Mouse (Mus musculus) embryonic stem cell, embryonic (primary cell): Measurements from ENCODE around the gene Gm27021.

Experiments
- CTCF ChIA-PET, 4 experiments: fragments of 300-600 bp in 2 of 4; fragments of 350-600 bp in 2 of 4; sonication (Branson Sonifier 250); formaldehyde crosslinking; loops; one replicate each; lab custom pipeline; 2022; ENCODE audit warnings: inconsistent platforms in 2 of 4; lab: Charles Lee
- POLR2A ChIA-PET, 4 experiments: fragments of 300-600 bp in 2 of 4; fragments of 350-600 bp in 2 of 4; sonication (Branson Sonifier 250); formaldehyde crosslinking; loops; one replicate each; lab custom pipeline; 2022; ENCODE audit warnings: antibody characterized with exemption in 4 of 4, inconsistent platforms in 1 of 4; lab: Charles Lee

The Gm27021 gene

DNA sequence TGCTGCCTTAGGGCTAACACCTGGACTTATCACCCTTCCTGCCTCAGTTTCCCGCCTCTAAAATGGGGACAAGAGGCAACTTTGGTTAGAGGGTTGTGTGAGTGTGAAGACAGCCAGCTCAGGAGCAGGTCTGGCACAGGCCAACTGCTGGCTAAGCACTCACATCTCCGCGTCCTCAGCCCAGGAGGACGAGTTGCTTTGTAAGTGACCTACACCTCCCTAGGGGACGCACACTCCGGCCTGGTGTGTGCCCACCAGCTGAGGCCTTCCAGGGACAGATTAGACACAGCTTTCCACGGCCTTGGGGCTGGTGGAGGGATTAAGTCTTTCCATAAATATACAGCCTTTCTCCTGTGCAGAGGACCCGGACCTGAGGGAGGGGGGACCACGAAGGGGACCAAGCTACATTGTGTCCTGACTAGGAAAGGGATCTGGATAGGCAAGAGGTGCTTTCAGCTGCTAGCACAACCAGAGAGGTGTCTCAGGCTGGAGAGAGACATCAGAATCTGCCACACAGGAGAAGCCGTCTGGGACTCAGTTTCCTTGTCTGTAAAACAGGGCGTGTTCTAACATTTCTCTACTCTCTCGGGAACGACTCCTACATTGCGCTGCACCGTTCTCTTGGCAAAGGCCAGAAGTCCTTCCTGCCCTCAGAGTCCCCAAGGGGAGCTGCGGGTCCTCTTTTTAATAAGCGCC is 34.8 kb downstream of the Gm27021 start:
- POLR2A ChIA-PET = interaction anchor here in 3 of 4 experiments (0.5 to 3.6 kb wide), 12 partner anchors 9 to 1199 kb away, joined by 3 to 25 read pairs (median 4); no protein-coding TSS in a partner anchor
- CTCF ChIA-PET = interaction anchor here (0.6 to 2.9 kb wide), 16 partner anchors 8 to 454 kb away, joined by 3 to 15 read pairs (median 4); no protein-coding TSS in a partner anchor

DNA sequence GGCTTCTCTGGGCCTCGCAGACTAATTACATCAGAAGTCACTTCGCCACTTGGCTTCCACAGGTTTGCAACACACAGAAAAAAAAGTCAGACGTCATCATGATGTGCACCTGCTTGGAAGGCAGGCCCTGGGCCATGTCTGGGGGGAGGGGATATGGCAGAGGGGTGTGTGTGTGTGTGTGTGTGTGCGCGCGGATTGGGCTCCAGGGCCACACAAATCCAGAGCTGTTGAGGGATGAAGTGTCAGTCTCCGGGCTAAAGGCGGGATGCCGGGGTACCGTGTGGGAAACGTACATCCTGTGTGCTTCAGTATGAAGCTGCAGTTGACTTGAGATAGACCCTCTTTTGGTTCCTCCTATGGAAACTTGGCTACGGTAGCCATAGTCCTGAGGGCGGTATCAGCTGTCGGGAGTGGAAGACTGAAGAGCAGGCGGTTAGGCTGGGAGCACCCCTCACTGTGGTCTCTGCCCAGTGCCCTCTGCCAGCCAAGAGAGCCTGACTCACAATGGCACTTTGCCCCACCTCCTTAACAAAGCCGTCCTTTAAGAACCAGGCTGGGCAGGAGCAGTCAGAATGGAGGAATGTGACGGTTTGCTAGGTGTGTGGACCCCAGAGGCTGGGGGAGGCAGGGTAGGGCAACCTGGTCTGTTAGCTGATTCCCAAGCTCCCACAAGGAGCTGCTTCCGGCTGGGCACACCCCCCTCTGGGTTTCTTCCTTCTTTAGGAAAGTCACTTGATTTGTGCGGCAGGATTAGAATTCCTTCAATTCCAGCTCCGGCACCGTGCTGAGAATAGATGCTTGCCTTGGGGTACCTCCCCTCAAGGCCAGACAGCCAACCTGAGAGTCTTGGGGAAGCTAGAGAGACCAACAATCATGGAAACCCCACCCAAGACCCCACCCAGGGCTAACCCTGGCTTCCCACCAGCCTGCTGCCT is 36.2 kb downstream of the Gm27021 start:
- CTCF ChIA-PET = interaction anchor here in 3 of 4 experiments (0.5 to 2.9 kb wide), 11 partner anchors 9 to 593 kb away, joined by 3 to 12 read pairs (median 3); no protein-coding TSS in a partner anchor

DNA sequence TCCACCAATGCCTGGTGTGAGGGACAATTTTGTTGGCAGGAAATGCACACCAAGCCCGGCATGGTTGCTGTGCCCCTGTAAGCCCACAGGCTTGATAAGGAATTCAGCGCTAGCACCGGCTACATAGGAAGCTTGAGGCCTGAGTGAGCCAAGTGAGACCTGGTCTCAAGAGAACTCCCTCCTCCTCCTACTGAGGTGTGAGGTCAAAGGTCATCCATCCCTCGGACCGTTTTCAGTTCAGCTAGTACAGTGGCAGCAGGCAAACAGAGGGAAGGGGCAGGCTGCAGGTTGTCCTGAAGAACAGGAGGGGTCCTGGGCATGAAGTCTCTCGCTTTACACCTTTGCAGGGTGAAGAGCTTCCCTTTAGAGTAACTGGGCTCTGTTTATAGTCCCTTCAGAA is 37.0 kb downstream of the Gm27021 start:
- ChIA-PET CTCF (interaction anchor here in 3 of 4 experiments (0.5 to 1.8 kb wide), 5 partner anchors 81 to 592 kb away, joined by 3 to 4 read pairs (median 3); no protein-coding TSS in a partner anchor), POLR2A (interaction anchor here (0.9 to 3.6 kb wide), 10 partner anchors 9 to 298 kb away, joined by 3 to 25 read pairs (median 4); no protein-coding TSS in a partner anchor)

More for the DNA sequence above, 36.2 kb downstream of the Gm27021 start:
- POLR2A ChIA-PET = interaction anchor here (0.6 to 3.6 kb wide), 15 partner anchors 8 to 298 kb away, joined by 3 to 25 read pairs (median 4); partner anchors contain the start of gene Gins2 (in 1 of the 4)

DNA sequence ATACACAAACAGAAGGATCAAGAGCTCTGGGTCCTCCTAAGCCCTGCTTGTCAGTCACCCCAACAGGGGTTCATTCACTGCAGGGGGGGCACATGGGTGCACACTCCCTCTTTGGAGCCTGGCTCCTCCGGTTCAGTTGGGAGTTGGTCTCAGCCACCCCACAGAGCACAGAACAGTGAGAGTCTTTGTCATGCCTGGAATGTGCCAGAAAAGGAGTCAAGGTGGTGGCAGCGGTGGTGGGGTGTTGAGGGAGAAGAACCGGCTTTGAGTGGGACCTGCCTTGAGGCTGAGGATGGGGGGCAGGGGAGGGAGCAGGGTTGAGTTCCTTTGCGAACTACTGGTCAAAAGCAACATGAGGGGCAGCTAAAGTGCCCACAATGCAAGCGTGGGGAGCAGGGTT is 37.8 kb downstream of the Gm27021 start:
- POLR2A ChIA-PET = interaction anchor here in 3 of 4 experiments (0.8 to 2.5 kb wide), 5 partner anchors 10 to 242 kb away, joined by 3 to 18 read pairs (median 4); no protein-coding TSS in a partner anchor

DNA sequence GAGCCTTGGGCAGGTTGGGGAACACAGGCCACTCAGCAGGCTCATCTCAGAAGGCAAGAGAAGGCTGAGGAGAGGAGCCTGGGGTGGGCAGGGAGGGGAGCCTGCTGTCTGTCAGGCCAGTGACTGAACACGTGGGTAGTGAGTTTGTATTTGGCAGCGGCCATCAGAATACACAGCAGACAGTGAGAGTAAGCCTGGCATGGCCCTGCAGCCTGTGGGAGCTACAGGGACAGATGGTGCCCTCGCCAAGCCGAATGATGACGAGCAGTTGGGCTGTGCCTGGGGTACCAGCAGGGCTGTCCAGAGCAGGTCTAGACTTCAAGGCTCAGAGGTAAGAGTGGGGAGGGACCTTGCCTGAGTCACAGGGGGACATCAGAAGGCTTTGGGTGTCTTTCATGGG is 40.6 kb downstream of the Gm27021 start:
- CTCF ChIA-PET = no interaction called here
- POLR2A ChIA-PET = interaction anchor here in 2 of 4 experiments (1.0 to 1.6 kb wide), 3 partner anchors 9 to 14 kb away, joined by 4 to 5 read pairs (median 4); no protein-coding TSS in a partner anchor

More for the DNA sequence above, 37.8 kb downstream of the Gm27021 start:
- CTCF ChIA-PET = interaction anchor here in 2 of 4 experiments (0.9 to 1.0 kb wide), 2 partner anchors 12 to 310 kb away, joined by 3 read pairs; no protein-coding TSS in a partner anchor

DNA sequence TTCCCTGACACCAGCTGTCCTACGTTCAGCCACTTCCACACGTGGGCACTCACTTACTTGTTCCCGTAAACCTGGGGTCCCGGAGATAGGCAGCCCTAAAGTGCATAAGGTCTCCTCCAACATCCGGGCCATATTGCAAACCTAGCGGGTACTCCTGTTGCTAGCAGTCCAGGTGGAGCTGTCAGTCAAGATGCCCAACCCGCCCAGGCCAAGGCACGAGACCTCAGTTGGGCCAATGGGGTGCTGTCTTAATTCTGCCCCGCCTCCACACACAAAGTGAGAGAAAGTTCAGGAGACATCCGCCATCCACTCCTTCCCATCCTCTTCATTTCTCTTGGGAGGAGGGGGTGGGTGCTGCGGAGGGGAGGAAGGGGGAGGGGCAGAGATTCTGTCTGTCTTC is 41.4 kb downstream of the Gm27021 start:
- ChIA-PET CTCF (interaction anchor here in 2 of 4 experiments (0.5 to 1.2 kb wide), 13 partner anchors 9 to 953 kb away, joined by 3 to 5 read pairs (median 3); no protein-coding TSS in a partner anchor), POLR2A (interaction anchor here in 3 of 4 experiments (0.6 to 1.6 kb wide), 10 partner anchors 8 to 1156 kb away, joined by 3 to 5 read pairs (median 3); no protein-coding TSS in a partner anchor)

DNA sequence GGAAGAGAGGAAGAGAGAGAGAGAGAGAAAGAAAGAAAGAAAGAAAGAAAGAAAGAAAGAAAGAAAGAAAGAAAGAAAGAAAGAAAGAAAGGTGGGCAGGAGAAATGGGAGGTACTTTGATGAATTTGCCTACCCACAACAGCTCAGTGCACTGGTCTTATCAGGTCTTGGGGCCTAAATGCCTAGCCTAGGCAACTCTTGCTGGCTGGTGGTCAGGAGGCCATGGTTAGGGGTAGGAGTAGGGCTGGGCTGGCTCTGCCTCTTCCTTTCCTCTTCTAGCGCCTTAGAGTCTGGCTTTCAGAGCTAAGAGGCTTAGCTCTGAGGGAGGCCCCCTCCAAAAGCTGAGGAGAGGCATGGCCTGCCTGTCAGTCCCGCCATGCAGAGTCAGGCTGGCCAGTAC is 44.3 kb downstream of the Gm27021 start:
- ChIA-PET POLR2A (interaction anchor here in 3 of 4 experiments (0.6 to 2.4 kb wide), 11 partner anchors 8 to 420 kb away, joined by 3 to 7 read pairs (median 3); partner anchors contain the start of gene Gm27021 (in 1 of the 3)), CTCF (interaction anchor here (0.6 to 2.5 kb wide), 8 partner anchors 17 to 611 kb away, joined by 3 to 7 read pairs (median 3); no protein-coding TSS in a partner anchor)

DNA sequence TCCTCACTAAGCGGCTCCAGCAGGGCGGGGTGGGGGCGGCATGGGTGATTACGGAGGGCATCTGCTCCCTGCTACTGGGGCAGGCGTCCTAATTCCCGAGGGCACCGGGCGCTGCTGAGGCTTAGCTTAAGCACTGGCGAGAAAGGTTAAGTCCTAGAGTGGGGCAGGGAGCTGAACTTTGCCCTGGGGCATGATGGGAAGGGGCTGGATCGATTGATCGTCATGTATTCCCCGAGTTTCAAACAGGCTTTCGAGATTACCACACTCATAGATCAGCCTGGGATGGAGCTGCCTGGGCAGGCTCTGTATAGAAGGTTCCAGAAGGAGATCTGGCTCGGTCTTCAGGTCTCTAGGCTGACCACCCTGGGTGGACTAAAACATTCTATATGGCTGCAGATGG is 45.7 kb downstream of the Gm27021 start:
- ChIA-PET POLR2A (interaction anchor here (0.6 to 2.4 kb wide), 13 partner anchors 10 to 287 kb away, joined by 3 to 5 read pairs (median 4); partner anchors contain the start of gene Gins2 (in 1 of the 4)), CTCF (interaction anchor here in 2 of 4 experiments (0.6 to 1.4 kb wide), 11 partner anchors 10 to 601 kb away, joined by 3 to 8 read pairs (median 3); partner anchors contain the start of genes Cox4i1 (in 1 of the 2), Emc8 (in 1 of the 2) and Gm27021 (in 1 of the 2))

DNA sequence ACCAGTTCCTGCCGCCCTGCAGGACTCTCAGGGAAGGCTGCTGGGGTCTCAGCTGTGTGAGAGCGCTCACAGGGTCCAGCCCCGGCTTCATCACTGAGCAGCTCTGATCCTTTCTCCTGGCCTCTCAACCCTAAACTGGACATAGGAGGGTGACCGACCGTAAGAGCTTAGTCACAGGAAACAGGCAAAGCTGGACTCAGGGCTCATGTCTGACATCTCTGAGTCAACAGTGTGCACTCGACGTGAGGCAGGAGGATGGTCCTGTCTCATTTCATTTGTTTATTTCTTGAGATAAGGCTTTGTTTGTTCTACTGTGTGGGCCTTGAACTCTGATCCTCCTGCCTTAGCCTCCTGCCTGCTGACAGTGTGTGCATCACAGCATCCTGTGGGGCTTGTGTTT is 47.4 kb downstream of the Gm27021 start:
- ChIA-PET CTCF (interaction anchor here (0.6 to 2.1 kb wide), 10 partner anchors 51 to 442 kb away, joined by 3 to 10 read pairs (median 3); no protein-coding TSS in a partner anchor), POLR2A (interaction anchor here (0.7 to 3.7 kb wide), 14 partner anchors 9 to 562 kb away, joined by 3 to 25 read pairs (median 4); no protein-coding TSS in a partner anchor)

DNA sequence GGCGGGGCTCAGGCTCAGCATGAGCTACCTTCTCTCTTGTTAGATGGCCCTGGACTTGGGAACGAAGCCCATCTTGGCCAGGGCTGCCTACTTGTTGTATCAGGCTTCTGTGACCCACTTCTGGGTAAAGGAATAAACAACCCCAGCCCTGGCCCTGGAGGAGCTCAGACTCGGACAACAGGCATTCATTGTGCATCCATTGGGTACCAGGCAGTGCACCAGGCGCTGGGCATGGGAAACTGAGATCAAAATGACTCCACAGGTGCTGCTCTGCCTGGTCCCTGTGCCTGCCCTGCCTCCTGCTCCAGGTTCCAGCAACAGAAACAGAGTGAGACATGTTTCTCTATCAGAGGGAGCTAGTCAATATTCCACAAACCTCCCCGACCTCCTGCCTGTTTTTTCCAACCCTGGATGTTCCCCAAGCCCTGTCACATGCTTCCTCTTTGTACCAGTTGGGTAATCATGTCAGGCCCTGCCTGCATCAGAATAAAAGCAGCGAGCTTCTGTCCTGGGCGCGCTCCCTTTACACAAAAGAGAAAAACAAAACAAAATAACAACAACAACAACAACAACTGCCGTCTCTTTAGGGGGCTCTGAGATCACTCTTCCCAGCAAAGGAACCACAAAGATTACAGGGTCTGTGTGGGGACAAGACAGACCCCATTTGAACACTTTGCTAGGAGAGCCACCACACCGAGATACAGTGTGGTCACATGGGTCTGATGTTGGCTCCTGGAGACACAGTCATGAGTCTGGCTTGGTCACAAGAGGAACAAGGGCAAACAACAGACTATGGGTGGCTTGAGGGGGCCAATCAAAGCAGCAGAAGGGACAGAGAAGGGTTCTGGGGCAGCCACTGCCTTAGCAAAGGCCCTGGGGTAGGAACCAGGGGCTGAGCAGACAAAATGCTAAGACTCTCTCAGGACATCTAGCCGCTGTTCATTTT is 48.4 kb downstream of the Gm27021 start:
- ChIA-PET CTCF (interaction anchor here (0.5 to 2.1 kb wide), 28 partner anchors 9 to 636 kb away, joined by 3 to 13 read pairs (median 4); no protein-coding TSS in a partner anchor), POLR2A (interaction anchor here (0.5 to 3.7 kb wide), 36 partner anchors 7 to 984 kb away, joined by 3 to 25 read pairs (median 4); partner anchors contain the start of genes Gins2 (in 1 of the 4) and Kcng4 (in 1 of the 4))

DNA sequence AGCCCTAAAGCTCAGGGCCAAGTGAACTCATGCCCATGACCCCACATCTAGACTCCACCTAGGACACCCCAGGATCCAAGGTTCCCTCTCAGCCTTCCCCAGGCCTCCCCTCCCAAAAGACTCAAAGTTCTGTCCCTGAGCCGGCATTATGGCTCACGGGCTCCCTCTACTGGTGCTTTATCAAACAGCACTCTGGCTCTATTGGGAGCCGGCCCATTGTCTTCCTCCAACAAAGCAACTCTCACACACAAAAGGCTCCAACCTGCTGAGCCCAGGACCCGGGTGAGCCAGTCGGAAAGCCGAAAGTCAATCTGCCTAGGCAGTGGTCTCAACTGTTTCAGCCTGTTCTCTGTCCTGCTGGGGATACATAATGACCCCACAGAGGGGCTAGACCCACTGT is 49.8 kb downstream of the Gm27021 start:
- ChIA-PET CTCF (interaction anchor here (0.5 to 2.1 kb wide), 21 partner anchors 9 to 637 kb away, joined by 3 to 11 read pairs (median 4); no protein-coding TSS in a partner anchor), POLR2A (interaction anchor here in 3 of 4 experiments (0.6 to 3.7 kb wide), 15 partner anchors 8 to 551 kb away, joined by 3 to 25 read pairs (median 4); partner anchors contain the start of genes 1190005I06Rik (in 1 of the 3) and Gins2 (in 1 of the 3))

DNA sequence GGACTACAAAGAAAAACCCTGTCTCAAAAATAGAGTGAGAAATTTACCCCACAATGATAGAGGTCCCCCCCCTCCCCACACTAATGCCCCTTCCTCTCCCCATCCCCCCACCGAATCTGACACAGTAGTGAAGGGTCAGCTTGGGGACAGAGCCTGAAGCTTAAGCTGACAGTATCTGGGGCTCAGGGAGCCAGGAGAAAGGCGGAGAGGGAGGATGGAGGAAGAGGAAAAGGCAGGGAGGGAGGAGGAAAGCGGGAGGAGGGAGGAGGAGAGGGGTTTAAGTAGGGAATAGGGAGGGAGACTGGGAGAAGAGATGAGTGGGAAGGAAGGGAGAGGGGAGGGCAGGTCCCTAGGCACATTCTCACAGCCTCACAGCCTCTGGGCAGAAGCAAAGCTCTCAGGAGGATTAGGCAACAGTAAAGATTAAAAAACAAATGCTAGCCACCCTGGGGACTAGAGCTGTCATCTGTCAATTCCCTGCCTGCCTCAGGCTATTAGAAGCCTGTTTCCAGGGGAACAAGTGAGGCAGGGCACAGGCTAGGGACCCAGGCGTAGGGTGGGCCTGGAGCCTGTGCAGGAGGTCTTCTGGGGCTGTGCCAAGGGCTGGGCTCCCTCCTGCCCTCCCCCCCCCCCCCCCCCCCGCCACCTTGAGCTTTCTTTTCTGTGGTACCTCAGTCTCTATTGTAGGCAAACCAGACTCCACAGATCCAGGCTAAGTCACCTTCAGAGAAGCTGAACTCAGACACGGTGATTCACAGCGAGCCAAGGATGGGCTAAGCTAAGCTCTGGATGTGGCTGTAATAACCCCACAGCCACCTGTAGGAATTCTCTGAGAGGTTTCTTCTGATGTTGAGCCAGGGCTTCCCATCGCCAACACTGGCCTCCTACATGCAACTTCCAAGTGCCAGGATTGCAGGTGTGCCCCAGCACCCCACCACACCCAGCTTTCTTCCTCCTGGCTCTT is 50.9 kb downstream of the Gm27021 start:
- CTCF ChIA-PET = interaction anchor here (0.5 to 2.1 kb wide), 18 partner anchors 10 to 373 kb away, joined by 3 to 16 read pairs (median 4); no protein-coding TSS in a partner anchor
- POLR2A ChIA-PET = interaction anchor here in 3 of 4 experiments (0.6 to 3.7 kb wide), 11 partner anchors 8 to 99 kb away, joined by 3 to 25 read pairs (median 5); partner anchors contain the start of gene Gins2 (in 2 of the 3)

DNA sequence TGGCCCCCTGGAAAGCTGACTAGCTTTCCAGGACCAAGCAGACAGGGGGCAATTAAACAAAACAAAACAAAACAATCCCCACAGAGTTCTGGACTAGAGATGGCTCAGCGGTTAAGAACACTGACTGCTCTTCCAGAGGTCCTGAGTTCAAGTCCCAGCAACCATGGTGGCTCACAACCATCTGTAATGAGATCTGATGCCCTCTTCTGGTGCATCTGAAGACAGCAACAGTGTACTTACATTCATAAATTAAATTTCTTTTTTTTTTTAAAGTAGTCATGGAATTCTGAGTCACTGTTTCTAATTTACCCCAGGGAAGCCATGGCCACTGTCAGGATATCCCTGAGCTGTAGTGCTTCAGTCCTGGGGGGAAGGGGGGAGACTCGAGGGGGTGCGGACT is 53.4 kb downstream of the Gm27021 start:
- CTCF ChIA-PET = interaction anchor here in 2 of 4 experiments (0.6 to 1.7 kb wide), 4 partner anchors 12 to 287 kb away, joined by 3 to 7 read pairs (median 5); no protein-coding TSS in a partner anchor
- POLR2A ChIA-PET = no interaction called here

DNA sequence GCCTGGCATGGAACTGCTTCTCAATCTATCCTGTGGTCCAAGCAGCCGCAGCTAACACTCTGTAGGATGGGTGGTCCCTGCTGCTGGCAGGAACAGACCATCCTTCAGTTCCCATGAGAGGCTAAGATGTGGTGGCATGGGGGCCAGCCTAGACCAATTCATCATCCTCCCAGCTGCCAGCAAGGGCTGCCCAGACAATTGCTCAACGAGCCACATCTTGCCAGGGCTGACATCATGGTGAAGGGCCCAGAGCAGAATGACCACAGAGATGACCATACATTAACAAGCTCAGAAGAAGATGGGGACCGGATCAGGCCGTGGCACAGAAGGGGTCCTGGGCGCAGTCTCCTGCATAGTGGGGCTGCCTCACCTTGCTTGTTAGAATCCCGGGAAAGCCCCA is 57.1 kb downstream of the Gm27021 start:
- ChIA-PET CTCF (interaction anchor here (0.6 to 3.6 kb wide), 14 partner anchors 11 to 432 kb away, joined by 3 to 19 read pairs (median 3); no protein-coding TSS in a partner anchor), POLR2A (interaction anchor here in 2 of 4 experiments (1.4 to 2.1 kb wide), 5 partner anchors 8 to 22 kb away, joined by 3 to 6 read pairs (median 5); partner anchors contain the start of gene Gins2 (in 1 of the 2))
